Mouse (Mus musculus) adrenal gland, adult 10 weeks (tissue): ENCODE measurements around the gene Ppt1. TPM values are rescaled to one million over a fixed set of nuclear protein-coding genes. Genes with fewer than 3 reads are reported as not detected.

ENCODE experiments used
- polyA plus RNA-seq: library from polyadenylated mRNA; stranded (reverse); fragments of 350-450 nt; fragmentation: Illumina TruSeq; extraction: RNeasy Lipid Tissue Mini Kit (QIAGEN cat#74804); gene quantifications from one replicate; pipeline ENCODE4 v1.2.3, GENCODE M21; 2014; ENCODE audit warnings: low read depth, low replicate concordance

Gene Ppt1
- polyA plus RNA-seq: 222 TPM

GRCm38 (mm10) chr4:122835530-122836402 lies at the start of gene Ppt1:
TSS of gene Ppt1 (plus strand) at chr4:122836242.

GRCm38 (mm10) chr4:122885768-122886578 lies 49.9 kb downstream of the Ppt1 start, which contains the start of gene Cap1:
TSS of gene Cap1 (minus strand) at chr4:122886056.

Other genes starting within 250 kb of the Ppt1 start
- not detected for gene 9530002B09Rik, start 147.0 kb upstream of the Ppt1 start, polyA plus RNA-seq
- 65.8 TPM for gene Cap1, start 49.8 kb downstream of the Ppt1 start, polyA plus RNA-seq
- 0.35 TPM for gene Mfsd2a, start 124.9 kb downstream of the Ppt1 start, polyA plus RNA-seq
- 0.23 TPM for gene Mycl, start 159.4 kb downstream of the Ppt1 start, polyA plus RNA-seq
- gene Trit1, start 180.4 kb downstream of the Ppt1 start, polyA plus RNA-seq: 24.0 TPM